Mouse (Mus musculus) lung, postnatal 25 days (tissue): Measurements from ENCODE around the gene Cfl2.

Source experiments
- DNase-seq: peaks from one replicate; pipeline ENCODE4 v3.0.0; 2022; ENCODE audit warnings: low spot score

The Cfl2 gene

DNA sequence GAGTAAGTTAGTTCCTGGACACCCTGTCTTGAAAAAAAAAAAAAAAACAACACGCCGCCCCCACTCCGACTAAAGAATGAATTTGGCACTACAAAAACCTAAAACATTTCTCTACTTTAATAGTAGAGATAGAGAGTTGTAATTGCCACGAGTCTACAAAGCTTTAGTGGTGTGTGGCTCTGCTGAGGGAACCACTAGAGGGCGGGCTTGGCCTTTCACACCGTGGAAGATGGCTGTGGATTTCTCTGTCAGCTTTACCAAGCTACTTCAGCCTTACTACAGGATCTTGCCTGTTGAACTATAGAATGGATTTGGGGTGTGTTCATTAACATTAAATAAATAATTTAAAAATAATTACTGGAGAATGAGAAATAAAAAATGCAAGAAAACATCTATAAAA lies 32.1 kb downstream of the Cfl2 start:
- peak; percentile 83 for DNase-seq

DNA sequence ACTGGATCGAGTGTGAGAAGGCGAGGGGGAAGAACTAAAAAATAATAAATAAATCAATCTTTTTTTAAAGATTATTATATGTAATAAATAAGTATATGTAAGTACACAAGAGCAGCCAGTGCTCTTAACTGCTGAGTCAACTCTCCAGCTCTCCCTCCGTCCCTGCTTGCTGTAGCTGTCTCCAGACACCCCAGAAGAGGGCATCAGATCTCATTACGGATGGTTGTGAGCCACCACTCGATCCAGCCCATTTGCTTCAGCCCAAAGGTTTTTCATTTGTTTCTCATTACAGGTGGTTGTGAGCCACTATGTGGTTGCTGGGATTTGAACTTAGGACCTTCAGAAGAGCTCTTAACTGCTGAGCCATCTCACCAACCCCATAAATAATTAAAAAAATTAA lies 32.8 kb downstream of the Cfl2 start:
- DNase-seq, result no peak

DNA sequence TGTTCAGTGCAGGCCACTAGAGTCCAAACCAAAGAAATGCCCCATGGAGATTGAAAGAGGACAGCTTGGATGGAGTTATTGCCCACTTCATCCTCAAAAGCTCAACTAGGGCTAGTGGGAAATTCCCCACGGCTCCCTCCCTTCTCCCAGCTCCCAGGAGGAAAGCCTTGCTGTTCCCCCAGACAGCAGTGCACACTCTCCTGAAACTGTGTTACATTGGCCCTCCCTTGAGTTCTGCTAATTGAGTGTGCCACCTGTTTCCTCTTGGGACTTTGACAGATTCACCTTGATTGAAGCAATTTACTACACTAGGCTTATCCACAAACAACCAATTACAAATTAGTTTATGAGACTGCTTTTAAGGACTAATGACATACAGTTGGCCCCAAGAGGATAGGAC lies 34.6 kb downstream of the Cfl2 start:
- DNase-seq, result no peak

DNA sequence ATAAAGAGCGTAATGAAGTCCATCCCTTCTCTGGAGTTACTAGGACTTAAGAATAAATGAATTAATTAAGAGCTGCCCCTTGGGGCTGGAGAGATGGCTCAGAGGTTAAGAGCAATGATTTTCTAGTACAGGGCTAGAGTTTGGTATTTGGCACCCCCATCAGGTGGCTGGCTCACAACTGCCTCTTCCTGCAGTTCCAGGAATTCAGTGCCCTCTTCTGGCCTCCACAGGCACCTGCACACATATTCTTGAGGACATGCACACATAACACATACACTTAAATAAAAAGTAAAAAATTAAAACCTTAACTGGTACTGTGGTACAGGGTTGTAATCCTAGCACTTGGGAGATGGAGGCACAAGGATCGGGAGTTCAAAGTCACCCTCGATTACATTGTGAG lies 37.5 kb downstream of the Cfl2 start:
- no peak for DNase-seq

DNA sequence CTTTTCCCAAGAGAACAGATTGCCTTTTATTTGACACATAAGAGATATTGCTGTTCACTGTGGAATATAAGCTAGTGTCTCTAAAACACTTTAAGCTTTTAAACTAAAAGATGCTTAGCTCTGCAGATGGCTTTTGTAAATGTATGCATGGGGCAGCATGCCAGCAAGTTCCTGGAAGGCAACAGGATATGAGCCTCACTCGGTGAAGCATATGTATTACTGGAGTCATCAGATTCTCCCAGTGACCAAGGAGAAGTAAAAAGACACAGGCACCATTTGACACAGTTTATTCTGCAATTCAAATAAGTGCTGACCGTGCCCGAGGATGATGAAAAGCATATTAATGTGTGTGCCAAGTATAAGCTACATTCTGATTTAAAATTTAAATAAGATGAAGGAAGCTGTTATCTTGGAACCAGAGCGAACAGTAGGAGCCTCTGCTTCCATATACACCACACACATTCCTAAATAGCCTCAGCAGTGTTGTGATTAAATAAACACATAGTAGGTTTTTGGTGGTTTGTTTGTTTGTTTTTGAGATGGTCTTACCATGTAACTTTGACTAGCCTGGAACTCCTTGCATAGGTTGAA lies 39.7 kb downstream of the Cfl2 start:
- no peak for DNase-seq

DNA sequence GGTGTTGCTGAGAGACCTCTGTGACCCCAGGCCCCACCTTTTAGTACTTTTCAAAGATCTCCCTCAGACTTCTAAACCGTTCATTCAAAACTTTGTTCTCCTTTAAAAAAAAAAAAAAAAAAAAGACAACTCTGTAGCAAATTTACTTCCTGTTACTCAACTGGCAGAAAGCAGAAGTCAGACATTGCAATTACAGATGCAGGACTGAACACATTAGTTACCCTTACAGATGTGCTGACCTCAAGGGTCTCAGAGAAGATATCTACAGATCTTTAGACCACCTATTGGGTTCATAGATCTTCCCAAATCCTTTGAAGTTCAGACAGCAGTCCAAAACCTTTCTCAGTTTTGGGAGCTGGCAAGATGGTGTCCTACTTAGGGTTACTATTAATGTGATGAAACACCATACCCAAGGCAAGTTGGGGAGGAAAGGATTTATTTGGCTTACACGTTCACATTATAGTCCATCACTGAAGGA lies 42.0 kb downstream of the Cfl2 start:
- DNase-seq, result no peak

DNA sequence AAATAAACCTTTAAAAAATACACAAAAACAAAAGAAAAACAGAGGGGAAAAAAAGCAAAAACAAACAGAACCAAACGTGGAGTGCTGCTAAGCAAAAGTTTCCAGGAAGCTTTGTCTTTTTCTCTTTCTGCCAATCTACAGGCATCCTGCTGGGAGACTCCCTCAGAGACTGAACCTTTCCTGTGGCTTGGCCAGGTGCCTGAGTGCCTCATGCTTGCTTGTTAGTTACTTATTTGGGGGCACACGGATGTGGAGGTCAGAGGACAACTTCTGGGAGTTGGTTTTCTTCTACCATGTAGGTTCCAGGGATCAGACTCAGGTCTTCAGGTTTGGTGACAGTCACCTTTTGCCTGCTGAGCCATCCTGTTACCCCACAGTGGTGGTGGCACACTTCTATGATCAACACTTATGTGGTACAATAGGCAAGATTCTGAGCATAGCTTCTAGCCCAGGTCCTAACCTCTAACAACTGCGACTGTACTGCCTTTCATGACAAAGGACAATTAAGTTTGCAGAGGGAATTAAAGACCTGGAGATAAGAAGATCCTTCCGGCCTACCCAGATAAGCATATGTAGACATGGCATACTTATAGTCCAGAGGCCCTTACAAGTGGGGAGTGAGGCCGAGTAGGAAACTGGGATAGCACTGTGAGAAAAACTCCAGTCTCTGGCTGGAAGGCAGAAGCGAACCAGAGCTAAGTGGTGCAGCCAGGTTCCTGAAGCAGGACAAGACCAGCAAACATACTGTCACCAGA lies 43.3 kb downstream of the Cfl2 start:
- no peak for DNase-seq

DNA sequence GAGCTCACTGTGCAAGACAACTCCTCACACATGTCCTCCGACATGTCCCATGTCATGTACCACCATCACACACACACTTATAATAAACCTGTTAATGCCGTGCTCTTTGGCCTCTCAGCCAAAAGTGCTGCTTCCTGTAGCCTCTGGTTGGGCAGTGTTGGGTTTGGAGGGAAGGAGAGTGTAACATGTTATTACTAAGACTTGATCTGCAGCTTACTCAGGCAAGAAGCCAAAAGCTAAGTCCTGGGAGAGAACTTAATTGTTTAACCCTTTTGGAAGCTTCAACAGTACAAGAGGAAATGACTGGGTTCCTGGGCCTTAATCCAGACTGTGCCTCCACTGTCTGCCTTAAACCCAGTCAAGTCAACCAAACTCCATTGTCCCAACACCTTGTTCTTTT lies 52.5 kb downstream of the Cfl2 start:
- DNase-seq, result no peak
